Mouse (Mus musculus): ENCODE results near the gene Gm21996.
"Not testable (repeated sequence)": the region's sequence is repeated elsewhere in the genome, so short reads cannot be mapped to it uniquely, and the experiment has no call there.

Gm21996 gene

GRCm38 (mm10) chrY:89745432-89745831, at the start of gene Gm21996:
Gene Gm21996 (minus strand): TSS chrY:89745532.
- not testable (repeated sequence) for DNase-seq (ENCODE audit: low read depth, low spot score)

All from CD4-positive, CD25-positive, alpha-beta regulatory T cell, adult 2 months (primary cell).